Mouse (Mus musculus) megakaryocyte, embryonic 14.5 days (primary cell): ENCODE data around the gene Ankrd39. TPM values are rescaled to one million over a fixed set of nuclear protein-coding genes. Genes with fewer than 3 reads are reported as not detected.
A peak's percentile ranks its signal among the peaks of the same experiment; 100 is the strongest.

Experiments used
- H3K27me3 ChIP-seq: replicated peaks from 2 replicates; pipeline ENCODE3; 2012; ENCODE audit warnings: inconsistent platforms
- H3K36me3 ChIP-seq: replicated peaks from 2 replicates; pipeline ENCODE3; 2012; ENCODE audit warnings: low read length, inconsistent platforms, mixed read lengths
- H3K4me1 ChIP-seq: 2 replicates; pipeline ENCODE4 v1.6.1; 2012; ENCODE audit warnings: inconsistent platforms
- H3K4me3 ChIP-seq: replicated peaks from 2 replicates; pipeline ENCODE3; 2012; ENCODE audit warnings: moderate library complexity, mild to moderate bottlenecking, inconsistent platforms
- H3K9me3 ChIP-seq: 2 replicates; pipeline ENCODE4 v1.6.1; 2012; ENCODE audit warnings: inconsistent platforms
- FLI1 ChIP-seq: IDR thresholded peaks from 2 replicates; pipeline ENCODE4 v1.6.1; 2012; ENCODE audit warnings: low read length, inconsistent platforms, mixed read lengths
- GATA1 ChIP-seq: IDR thresholded peaks from 3 replicates; pipeline ENCODE4 v1.6.1; 2012; ENCODE audit warnings: mixed read lengths, low read length, inconsistent platforms, borderline replicate concordance
- polyA plus RNA-seq: library from polyadenylated mRNA; stranded (reverse); fragments of >175 nt; gene quantifications from 2 replicates; pipeline ENCODE4 v1.2.3, GENCODE M21; 2012; ENCODE audit warnings: low replicate concordance; ENCODE audit not compliant: insufficient read depth

Gene Ankrd39
- polyA plus RNA-seq, 1 experiment: 7.9 TPM

- TF ChIP-seq GATA1: no peak
- TF ChIP-seq FLI1: no peak
- no peaks in the 10 kb centered on the region for H3K9me3 ChIP-seq
- 0 out of 2 replicates have a peak, but pooled peaks cover 5% of the 10 kb centered on the region for H3K4me1 ChIP-seq
- no peak overlapping the region for H3K4me3 ChIP-seq
- H3K27me3 ChIP-seq: no peaks in the 10 kb centered on the region
- peaks cover 84% of the 10 kb centered on the region for H3K36me3 ChIP-seq
These were observed 23.2 kb downstream of the Ankrd39 start for GRCm38 (mm10) chr1:36524058-36524457.

- TF ChIP-seq FLI1 (no peak), GATA1 (no peak)
- H3K36me3 ChIP-seq: peaks cover 90% of the 10 kb centered on the region
- peaks cover 5% of the 10 kb centered on the region; the same call in 1 of the 2 replicates for H3K4me1 ChIP-seq
These were observed 23.8 kb downstream of the Ankrd39 start for GRCm38 (mm10) chr1:36523332-36524013.

GRCm38 (mm10) chr1:36522210-36522609 lies 25.0 kb downstream of the Ankrd39 start:
- H3K36me3 ChIP-seq: peaks cover 96% of the 10 kb centered on the region
- no peaks in the 10 kb centered on the region for H3K9me3 ChIP-seq
- no peaks in the 10 kb centered on the region for H3K27me3 ChIP-seq
- H3K4me1 ChIP-seq: peaks cover 5% of the 10 kb centered on the region; the same call in 1 of the 2 replicates
- no peak for TF ChIP-seq GATA1
- no peak for TF ChIP-seq FLI1
- no peak overlapping the region for H3K4me3 ChIP-seq

More at GRCm38 (mm10) chr1:36523332-36524013, 23.8 kb downstream of the Ankrd39 start:
- Histone ChIP-seq H3K4me3 (no peak overlapping the region), H3K27me3 (no peaks in the 10 kb centered on the region), H3K9me3 (no peaks in the 10 kb centered on the region)

GRCm38 (mm10) chr1:36519626-36520025 lies 27.6 kb downstream of the Ankrd39 start:
- Histone ChIP-seq H3K27me3 (no peaks in the 10 kb centered on the region), H3K4me1 (peaks cover 10% of the 10 kb centered on the region), H3K9me3 (no peaks in the 10 kb centered on the region), H3K36me3 (peaks cover 91% of the 10 kb centered on the region), H3K4me3 (no peak overlapping the region)
- no peak for TF ChIP-seq GATA1
- TF ChIP-seq FLI1: no peak

GRCm38 (mm10) chr1:36518259-36518658 lies 29.0 kb downstream of the Ankrd39 start:
- H3K9me3 ChIP-seq: no peaks in the 10 kb centered on the region
- H3K4me3 ChIP-seq: no peak overlapping the region
- no peaks in the 10 kb centered on the region for H3K27me3 ChIP-seq
- H3K36me3 ChIP-seq: peaks cover 83% of the 10 kb centered on the region
- H3K4me1 ChIP-seq: peaks cover 19% of the 10 kb centered on the region
- TF ChIP-seq GATA1: no peak
- TF ChIP-seq FLI1: no peak

GRCm38 (mm10) chr1:36513718-36514117 lies 33.5 kb downstream of the Ankrd39 start:
- peak overlapping the region; percentile 99 for H3K4me3 ChIP-seq
- no peaks in the 10 kb centered on the region for H3K9me3 ChIP-seq
- no peak for TF ChIP-seq GATA1
- no peak for TF ChIP-seq FLI1
- H3K27me3 ChIP-seq: no peaks in the 10 kb centered on the region
- H3K4me1 ChIP-seq: peaks cover 27% of the 10 kb centered on the region
- H3K36me3 ChIP-seq: peaks cover 50% of the 10 kb centered on the region

GRCm38 (mm10) chr1:36513310-36513709 lies 33.9 kb downstream of the Ankrd39 start:
- Histone ChIP-seq H3K4me3 (peak overlapping the region; percentile 99), H3K9me3 (no peaks in the 10 kb centered on the region), H3K36me3 (peaks cover 46% of the 10 kb centered on the region), H3K27me3 (no peaks in the 10 kb centered on the region), H3K4me1 (peaks cover 27% of the 10 kb centered on the region)
- no peak for TF ChIP-seq GATA1
- TF ChIP-seq FLI1: no peak

GRCm38 (mm10) chr1:36512966-36513280 lies 34.3 kb downstream of the Ankrd39 start:
- peaks cover 27% of the 10 kb centered on the region for H3K4me1 ChIP-seq
- H3K36me3 ChIP-seq: peaks cover 46% of the 10 kb centered on the region
- H3K4me3 ChIP-seq: peak overlapping the region; percentile 99
- no peaks in the 10 kb centered on the region for H3K27me3 ChIP-seq
- TF ChIP-seq FLI1: no peak
- no peak for TF ChIP-seq GATA1
- no peaks in the 10 kb centered on the region for H3K9me3 ChIP-seq

GRCm38 (mm10) chr1:36512089-36512965 lies 34.9 kb downstream of the Ankrd39 start:
- Histone ChIP-seq H3K9me3 (no peaks in the 10 kb centered on the region), H3K36me3 (peaks cover 48% of the 10 kb centered on the region), H3K27me3 (no peaks in the 10 kb centered on the region), H3K4me3 (peak overlapping the region; percentile 99), H3K4me1 (peaks cover 27% of the 10 kb centered on the region)
- TF ChIP-seq GATA1 (no peak), FLI1 (no peak)

GRCm38 (mm10) chr1:36511289-36512021 lies 35.8 kb downstream of the Ankrd39 start, which contains the start of gene Cnnm3:
Cnnm3 (plus strand) TSS chr1:36511867.
- Histone ChIP-seq H3K36me3 (peaks cover 50% of the 10 kb centered on the region), H3K9me3 (no peaks in the 10 kb centered on the region), H3K4me1 (peaks cover 26% of the 10 kb centered on the region), H3K27me3 (no peaks in the 10 kb centered on the region), H3K4me3 (peak within 1 kb of the TSS; percentile 99)
- TF ChIP-seq GATA1 (no peak), FLI1 (no peak)
